Mouse (Mus musculus): ENCODE data around the gene Sox21. TPM values are rescaled to one million over a fixed set of nuclear protein-coding genes. Genes with fewer than 3 reads are reported as not detected.

Sox21 gene
- polyA plus RNA-seq (2017; shearing (Covaris generic)) = not detected

DNA sequence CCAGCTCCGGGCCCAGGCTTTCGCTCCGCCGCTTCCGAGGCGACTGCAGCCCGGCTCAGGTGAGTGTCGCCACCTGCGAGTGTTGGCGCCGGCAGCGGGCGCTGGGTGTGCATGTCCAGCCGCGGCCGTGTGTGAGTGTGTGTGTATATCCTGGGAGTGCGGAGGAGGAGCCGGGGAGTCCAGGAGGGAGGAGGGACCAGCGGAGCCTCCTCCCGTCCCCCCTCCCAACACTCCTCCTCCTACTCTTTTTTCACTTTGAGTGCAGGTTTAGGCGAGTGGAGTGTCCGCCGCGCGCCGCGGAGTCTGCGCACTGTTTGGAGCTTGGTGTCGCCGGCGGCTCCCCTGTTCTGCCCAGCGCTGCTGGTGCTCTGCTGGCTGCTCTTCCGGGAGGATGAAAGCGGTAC is at the start of gene Sox21:
Sox21 (minus strand) TSS at position 145 of the 404 bp plus-strand sequence.

DNA sequence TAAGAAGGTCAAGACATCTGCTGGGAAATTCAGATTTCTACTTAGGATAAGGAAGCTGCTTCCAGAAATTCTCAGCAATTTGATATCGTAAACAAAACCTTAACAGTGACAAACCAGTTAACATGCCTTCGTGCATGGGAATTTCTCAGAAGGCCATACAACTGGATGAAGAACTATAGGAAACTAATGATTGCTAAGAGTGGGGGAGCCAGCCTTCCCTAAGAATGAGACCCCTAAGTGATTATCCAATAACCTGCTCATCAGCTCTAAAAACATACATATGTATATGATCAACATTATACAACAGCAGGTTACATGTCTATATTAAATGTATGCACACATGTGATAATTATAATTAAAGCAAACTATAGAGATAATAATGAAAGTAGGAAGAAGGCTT is 29.8 kb upstream of the Sox21 start, which contains the start of gene Gm9376:
Gm9376 (plus strand) TSS at position 301 of the 400 bp plus-strand sequence.

Other genes starting within 250 kb of the Sox21 start
- gene Dct, start 184.8 kb downstream of the Sox21 start, polyA plus RNA-seq (2017; shearing (Covaris generic)) = 0.11 TPM
- gene Tgds, start 104.3 kb downstream of the Sox21 start, polyA plus RNA-seq (2017; shearing (Covaris generic)) = 29.0 TPM
- gene Gpr180, start 99.9 kb downstream of the Sox21 start, polyA plus RNA-seq (2017; shearing (Covaris generic)) = 7.1 TPM
- gene Gm9376, start 29.9 kb upstream of the Sox21 start, polyA plus RNA-seq (2017; shearing (Covaris generic)) = not detected

All from inflammation-experienced regulatory T-cells, adult 16 weeks (primary cell).